Mouse (Mus musculus): ENCODE measurements at regions not wholly inside any gene's neighbourhood (a gene's known extent, or its start where the extent isn't known, plus 50 kb on each side); places are given as distances from the start of the nearest gene placed in this dataset.

- ATAC-seq (ENCODE audit: low TSS enrichment): peak; percentile 92
Measured at GRCm38 (mm10) chr1:127152840-127153239, 52.0 kb upstream of the Mgat5 start.

DNA sequence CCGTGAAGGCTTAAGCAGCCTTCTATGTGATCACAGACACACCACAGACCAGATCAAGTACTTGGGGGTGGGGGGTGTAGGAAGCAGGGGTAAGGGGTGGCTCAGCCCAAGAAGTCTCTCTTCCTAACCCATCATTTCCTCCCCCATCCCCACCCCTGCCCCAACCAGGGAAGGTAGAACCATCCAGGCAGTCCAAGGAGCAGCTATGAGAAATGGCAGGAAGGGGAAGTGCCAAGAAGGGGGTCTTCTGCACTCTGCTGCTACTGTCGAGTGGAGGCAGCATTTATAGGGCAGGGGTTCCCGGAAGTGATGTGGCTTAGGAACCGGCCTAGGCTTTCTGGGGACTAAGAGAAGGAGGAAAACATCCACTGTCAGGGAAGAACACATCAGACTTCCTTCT is 69.3 kb upstream of the Mgat5 start:
- no peak for ATAC-seq (ENCODE audit: low TSS enrichment)

- no peak for ATAC-seq (ENCODE audit: low TSS enrichment)
Measured at GRCm38 (mm10) chr1:127131871-127132270, 72.9 kb upstream of the Mgat5 start.

- ATAC-seq (ENCODE audit: low TSS enrichment): no peak
Measured at GRCm38 (mm10) chr1:127124862-127125261, 80.0 kb upstream of the Mgat5 start.

DNA sequence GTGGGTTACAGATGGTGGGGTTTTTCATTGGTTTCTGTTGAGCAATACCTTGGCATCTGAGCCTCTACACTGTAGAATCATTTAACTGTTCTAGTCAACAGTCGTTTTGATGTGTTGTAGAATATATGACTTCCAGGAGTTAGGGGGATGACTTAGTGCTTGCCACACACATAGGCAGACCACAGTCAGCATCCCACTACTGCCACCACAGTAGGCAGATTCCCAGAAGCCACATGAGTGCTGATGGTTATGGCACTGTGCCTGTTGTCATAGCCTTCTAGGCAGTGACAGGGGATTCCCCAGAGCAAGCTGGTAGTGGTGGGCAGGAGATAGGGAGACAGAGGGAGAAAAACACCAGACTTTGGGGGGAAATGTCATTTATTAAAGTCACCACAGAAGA is 86.8 kb upstream of the Mgat5 start:
- ATAC-seq (ENCODE audit: low TSS enrichment): no peak

GRCm38 (mm10) chr1:127107485-127107884 is 97.3 kb upstream of the Mgat5 start:
- ATAC-seq (ENCODE audit: low TSS enrichment): peak; percentile 74

DNA sequence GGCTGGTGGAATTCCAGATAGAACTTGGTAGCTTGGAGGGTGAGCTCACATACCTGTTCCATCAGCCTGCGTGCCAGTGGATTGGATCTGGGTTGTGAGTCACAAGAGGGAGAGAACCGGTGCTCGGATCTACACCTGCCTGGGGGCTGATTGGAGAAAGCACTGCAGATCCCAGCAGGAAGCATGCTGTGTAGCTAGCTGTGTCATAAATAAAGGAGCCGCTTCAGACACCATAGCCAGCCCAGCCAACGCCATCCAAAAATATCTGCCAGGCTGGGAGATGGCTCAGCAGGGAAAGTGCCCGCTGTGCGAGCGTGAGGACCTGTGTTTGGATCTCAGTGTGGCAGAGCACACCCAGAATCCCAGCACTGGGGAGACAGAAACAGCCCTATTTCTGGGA is 99.0 kb upstream of the Mgat5 start:
- peak; percentile 96 for ATAC-seq (ENCODE audit: low TSS enrichment)

DNA sequence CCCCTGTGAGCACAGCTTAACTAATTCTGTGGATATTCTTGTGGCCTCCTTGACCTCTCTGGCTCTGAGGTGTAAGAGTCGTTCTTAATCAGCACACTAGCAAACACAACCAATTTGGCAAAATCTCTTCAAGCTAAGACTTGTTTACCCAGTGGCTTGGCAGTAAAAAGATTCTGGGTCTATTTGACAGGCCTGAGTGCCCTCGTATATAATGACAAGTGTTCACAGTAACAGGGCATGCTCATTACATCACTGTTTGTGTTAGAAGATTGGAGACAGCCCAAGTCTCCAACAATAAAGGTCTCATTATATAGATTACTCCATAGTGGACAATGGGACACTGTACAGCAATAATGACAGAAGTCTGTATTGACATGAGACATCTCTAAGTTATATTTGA is 101.2 kb upstream of the Mgat5 start:
- ATAC-seq (ENCODE audit: low TSS enrichment): no peak

- ATAC-seq (ENCODE audit: low TSS enrichment): no peak
Measured at GRCm38 (mm10) chr1:127098871-127099420, 105.9 kb upstream of the Mgat5 start.

GRCm38 (mm10) chr1:127087616-127088015 is 117.2 kb upstream of the Mgat5 start:
- ATAC-seq (ENCODE audit: low TSS enrichment): no peak

DNA sequence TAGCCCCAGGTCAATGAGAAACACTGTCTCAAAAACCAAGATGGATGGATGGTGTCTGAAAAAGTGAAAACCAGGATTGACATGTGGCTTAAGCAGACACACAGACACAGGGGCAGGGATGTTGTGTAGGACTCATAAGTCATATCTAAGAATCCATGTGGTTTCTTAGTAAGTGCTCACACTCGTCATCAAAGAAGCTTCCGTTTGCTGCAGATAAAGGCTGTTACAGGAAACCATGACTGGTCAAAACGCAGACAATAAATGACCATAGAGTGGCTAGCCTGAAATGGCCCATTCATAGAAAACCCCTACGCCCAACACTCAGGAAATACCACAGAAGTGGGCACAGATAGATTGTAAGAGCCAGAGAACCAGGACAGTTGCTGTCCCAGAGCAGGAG is 118.8 kb upstream of the Mgat5 start:
- no peak for ATAC-seq (ENCODE audit: low TSS enrichment)

DNA sequence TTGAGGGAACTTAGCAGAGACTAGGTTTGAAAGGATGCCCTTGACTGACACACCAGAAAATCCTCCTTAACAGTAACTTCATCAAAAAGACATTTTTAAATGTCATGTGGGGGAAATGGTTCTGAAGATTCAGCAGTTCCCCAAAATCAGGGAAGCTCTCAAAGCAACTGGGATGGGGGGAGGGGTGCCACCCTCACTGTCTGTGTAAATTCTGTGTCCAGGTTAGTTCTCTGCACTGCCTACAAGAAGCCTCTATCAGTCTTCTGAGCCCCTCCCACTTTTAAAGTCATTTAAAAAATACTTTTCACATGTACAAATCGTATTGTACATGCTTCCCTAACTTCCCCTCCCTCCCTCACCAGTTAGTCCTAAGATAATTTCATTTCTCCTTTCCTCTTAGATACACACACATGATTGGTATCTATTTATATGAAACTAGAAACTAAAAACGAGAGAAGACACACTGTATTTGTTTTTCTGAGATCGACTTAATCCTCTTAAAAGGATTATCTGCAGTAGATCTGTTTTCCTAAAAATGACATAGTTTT is 121.0 kb upstream of the Mgat5 start:
- ATAC-seq (ENCODE audit: low TSS enrichment): no peak

GRCm38 (mm10) chr1:127079012-127079411 is 125.8 kb upstream of the Mgat5 start:
- no peak for ATAC-seq (ENCODE audit: low TSS enrichment)

GRCm38 (mm10) chr1:127062430-127062829 is 142.4 kb upstream of the Mgat5 start:
- peak; percentile 95 for ATAC-seq (ENCODE audit: low TSS enrichment)

DNA sequence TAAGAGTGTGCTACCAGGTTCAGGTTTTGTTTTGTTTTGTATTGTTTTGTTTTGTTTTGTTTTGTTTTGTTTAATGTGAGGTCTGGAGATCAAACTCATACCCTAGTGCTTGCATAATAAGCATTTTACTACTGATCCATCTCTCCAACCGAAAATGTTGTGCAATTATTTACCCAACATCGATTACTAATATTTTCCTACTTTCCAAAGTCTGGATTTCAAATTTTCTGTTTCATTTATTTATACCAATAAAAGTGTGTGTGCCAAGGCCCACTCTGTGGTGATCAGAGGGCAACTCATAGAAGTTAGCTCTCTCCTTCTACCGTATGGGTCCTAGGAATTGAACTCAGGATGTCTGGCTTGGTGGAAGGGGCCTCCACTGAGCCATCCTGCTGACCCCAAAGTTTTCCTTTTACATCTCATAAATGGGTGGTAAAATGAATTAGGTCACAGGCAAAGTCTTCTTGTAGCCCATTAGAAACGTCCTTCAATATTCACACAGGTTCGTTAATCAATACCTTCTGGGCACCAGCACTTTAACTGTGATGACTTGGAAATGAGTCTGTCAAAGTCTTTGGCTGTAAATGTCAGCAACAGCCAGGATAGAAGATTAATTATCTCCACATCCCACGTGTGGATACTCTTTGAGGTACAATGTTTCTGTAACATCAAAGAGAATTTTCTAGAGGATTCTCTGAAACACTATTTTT is 158.9 kb upstream of the Mgat5 start:
- no peak for ATAC-seq (ENCODE audit: low TSS enrichment)

DNA sequence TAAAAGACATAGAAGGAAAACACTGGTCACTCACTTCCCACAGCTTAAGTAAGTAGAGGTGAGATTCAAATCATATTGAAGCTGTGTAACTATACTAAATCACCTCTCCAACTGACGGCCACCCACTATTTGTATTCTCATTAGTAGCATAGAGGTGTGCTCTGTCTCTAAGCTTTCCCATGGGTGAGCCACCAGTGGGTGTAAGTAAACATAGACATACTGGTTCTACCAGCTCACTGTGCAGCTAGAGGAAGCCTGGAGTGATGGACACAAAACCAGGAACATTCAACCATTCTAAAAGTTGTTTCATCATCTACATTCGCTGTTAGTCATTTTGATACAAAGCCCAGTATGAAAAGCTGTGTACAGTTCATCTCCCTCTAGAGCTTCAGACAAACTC is 170.1 kb upstream of the Mgat5 start:
- no peak for ATAC-seq (ENCODE audit: low TSS enrichment)

DNA sequence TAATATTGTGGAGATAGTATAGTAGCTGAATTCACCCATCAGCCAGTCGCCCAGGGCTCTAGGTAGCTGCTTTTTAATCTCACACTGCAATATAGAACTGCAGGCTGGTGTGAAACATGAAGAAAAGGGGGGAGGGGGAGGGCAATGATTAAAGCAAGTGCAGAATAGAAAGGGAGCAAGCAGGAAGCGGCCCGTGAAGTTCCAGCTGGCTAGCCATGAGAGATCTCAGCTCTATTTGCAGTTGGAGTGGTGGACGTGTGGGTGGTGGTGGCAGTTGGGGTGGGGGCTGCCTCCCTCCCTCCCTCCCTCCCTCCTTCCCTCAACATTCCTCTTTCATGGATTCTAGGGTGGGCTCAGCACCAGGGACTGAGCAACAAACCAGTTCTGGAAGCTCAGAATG is 173.3 kb upstream of the Mgat5 start:
- peak; percentile 64 for ATAC-seq (ENCODE audit: low TSS enrichment)

GRCm38 (mm10) chr1:127028872-127029497 is 175.8 kb upstream of the Mgat5 start:
- ATAC-seq (ENCODE audit: low TSS enrichment): no peak

DNA sequence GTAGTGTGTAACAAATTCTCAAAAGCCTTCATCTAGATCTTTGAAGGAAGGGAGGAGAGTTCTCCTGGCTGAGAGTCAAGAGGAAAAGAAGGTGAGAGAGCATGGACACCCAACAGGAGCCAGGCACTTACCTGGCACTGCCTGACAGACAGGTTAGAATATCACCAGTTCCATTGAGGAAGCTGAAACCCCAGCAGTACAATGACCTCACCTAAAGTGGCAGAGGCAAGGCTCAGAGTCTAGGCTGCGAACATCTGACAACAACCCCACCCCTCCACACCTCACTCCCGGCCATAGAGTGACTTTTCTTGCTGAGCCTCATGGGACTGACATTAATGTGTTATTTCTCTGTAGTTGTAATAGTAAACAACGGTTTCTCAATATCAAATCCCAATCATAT is 181.7 kb upstream of the Mgat5 start:
- ATAC-seq (ENCODE audit: low TSS enrichment): no peak

DNA sequence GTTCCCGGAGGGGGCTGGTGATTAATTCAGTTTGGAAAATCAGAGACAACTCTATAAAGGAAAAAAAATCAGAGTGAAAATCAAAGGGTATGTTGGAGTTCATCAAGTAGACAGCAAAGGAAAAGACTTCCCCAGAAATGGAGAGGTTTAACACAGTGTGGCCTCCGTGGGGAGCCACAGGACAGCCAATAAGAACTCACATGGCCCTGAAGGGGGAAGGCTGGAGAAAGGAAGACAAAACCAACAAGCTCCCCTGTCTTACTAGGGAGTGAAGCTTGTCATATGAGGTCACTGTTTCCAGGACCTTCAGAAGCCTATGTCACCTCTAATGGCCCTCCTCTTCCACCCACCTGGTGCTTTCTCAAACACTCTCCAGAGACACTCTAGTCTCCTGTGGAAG is 187.1 kb upstream of the Nckap5 start:
- peak; percentile 97 for ATAC-seq (ENCODE audit: low TSS enrichment)

- no peak for ATAC-seq (ENCODE audit: low TSS enrichment)
Measured at GRCm38 (mm10) chr1:127015894-127016245, 185.3 kb upstream of the Nckap5 start.

DNA sequence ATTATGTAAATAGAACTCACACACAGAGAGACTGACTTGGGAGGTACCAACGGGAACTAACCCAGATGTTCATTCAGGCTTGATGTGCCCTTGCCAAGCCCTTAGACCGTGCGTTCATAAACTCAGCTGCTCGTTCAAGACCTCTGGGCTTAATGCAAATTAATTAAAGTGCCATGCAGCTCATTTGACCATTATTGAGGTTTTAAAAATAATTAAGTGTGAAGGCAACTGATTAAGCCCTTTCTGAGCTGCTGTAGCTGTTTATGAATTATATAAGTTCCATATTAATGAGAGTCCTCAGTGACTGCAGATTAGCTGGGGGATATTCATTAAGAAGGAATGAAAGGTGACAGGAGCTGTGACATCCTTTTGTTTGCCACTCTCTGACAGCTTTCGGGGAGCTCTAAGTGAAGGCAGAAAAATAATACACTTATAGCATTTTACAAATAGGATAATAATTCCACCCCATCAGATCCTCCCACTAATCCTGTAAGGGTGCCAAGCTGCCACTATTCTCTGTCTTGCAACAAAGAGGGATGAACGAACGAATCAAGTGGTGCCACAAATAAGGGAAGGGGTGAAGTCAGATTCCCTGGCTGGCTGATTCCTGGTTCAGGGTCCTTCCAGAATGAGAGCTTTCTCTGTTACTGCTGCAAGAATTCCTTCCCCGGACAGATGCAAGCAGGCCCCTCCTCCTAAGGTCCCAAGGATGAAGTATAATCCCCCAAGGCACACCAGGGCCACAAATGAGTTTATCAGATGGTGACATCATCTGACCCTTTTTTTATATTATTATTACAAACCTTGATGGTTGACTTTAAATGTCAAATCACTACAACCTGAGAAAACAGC is 184.7 kb upstream of the Nckap5 start:
- ATAC-seq (ENCODE audit: low TSS enrichment): no peak

Measured in frontal cortex, adult (tissue).